Mouse (Mus musculus): Measurements from ENCODE around the gene Icam2. TPM values are rescaled to one million over a fixed set of nuclear protein-coding genes. Genes with fewer than 3 reads are reported as not detected.
A peak's percentile ranks its signal among the peaks of the same experiment; 100 is the strongest.

Icam2 gene
- total and polyA plus RNA-seq, 3 experiments: 15.3 to 40.1 (median 26.7) TPM

DNA sequence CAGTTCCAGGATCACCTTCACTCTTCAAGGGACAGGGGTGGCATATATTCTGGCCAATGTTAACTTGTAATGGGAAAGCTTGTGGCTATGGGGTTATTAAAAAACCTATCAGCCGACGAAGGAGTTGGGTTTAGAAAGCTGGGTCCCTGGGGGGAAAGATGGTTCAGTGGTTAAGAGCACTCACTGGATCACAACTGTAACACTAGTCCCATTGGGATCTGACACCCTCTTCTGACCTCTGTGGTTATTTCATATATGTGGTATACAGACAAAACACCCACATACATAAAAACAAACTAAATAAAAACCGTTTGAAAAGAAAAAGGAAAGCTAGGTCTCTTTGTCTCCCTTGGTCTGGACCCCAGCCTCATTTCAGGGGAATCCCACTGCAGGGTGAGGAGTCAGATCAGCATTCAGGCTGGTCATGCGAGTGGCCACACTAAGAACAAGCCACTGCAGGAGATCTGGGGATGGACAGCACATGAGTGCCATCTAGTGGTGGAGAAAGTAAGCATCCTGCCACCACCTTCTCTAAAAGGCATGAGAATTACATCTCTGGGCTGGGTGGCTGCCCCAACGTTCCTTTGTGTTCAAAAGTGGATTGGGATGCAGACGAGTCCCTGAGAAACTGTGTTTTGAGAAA lies 3.8 kb upstream of the Icam2 start:
- in situ Hi-C loops (cut with MboI; ENCODE audit: low pct_ligation_motif_present, low pct_unique_long_range_greater_than_20kb, low sequenced_read_pairs): loop anchor here (5.0 kb wide), 1 partner anchor 64 kb away; no protein-coding TSS in a partner anchor
- peaks cover 3 to 24% of the 10 kb centered on the region in 2 experiments; a peak in 2 of 4 replicates for H3K4me1 ChIP-seq (ENCODE audit: control insufficient read depth in 1 of 2, insufficient read depth in 2 of 2)

GRCm38 (mm10) chr11:106390757-106391156 lies 2.9 kb upstream of the Icam2 start:
- dilution Hi-C loops (cut with MboI; ENCODE audit: extremely low pct_ligation_motif_present, extremely low pct_unique_long_range_greater_than_20kb, low sequenced_read_pairs): no loop called here
- Histone ChIP-seq H3K27me3 (replicated peaks) (no peaks in the 10 kb centered on the region), H3K79me2 (replicated peaks; ENCODE audit: control insufficient read depth, extremely low read depth, insufficient read depth, poor library complexity, severe bottlenecking) (no peaks in the 10 kb centered on the region; the same call in 1 of the 2 replicates), H3K4me1 (ENCODE audit: control insufficient read depth in 1 of 2, insufficient read depth in 2 of 2) (peaks cover 7 to 32% of the 10 kb centered on the region in 2 experiments; a peak in 3 of 4 replicates), H3K9me3 (replicated peaks; ENCODE audit: low read length) (no peaks in the 10 kb centered on the region), H3K9ac (ENCODE audit: insufficient read depth, low read depth) (no peak overlapping the region), H3K4me2 (ENCODE audit: insufficient read depth, low read depth, poor library complexity, severe bottlenecking) (no peak overlapping the region), H3K36me3 (replicated peaks in 1 of 2; ENCODE audit: control insufficient read depth in 1 of 2, insufficient read depth in 1 of 2, low read length in 1 of 2) (peaks cover 21 to 42% of the 10 kb centered on the region in 2 experiments), H3K4me3 (replicated peaks in 1 of 3; ENCODE audit: low read depth in 2 of 3, low read length in 2 of 3, poor library complexity in 1 of 3) (no peak overlapping the region), H3K27ac (ENCODE audit: insufficient read depth, low read depth) (no peak overlapping the region)
- TF ChIP-seq SIN3A (IDR thresholded peaks at IDR 0.05; ENCODE audit: low read length) (no peak), TCF12 (IDR thresholded peaks at IDR 0.05; ENCODE audit: low read depth, low read length) (no peak), USF2 (conservative IDR thresholded peaks at IDR 0.05; ENCODE audit: low read depth, low read length) (no peak), JUN (IDR thresholded peaks at IDR 0.05; ENCODE audit: insufficient read depth, low read depth, low read length) (no peak), IRF4 (IDR thresholded peaks at IDR 0.05; ENCODE audit: low read depth, low read length) (no peak), NRF1 (IDR thresholded peaks at IDR 0.05; ENCODE audit: low read depth, low read length) (no peak)
- in situ Hi-C loops (cut with MboI; ENCODE audit: low pct_ligation_motif_present, low pct_unique_long_range_greater_than_20kb, low sequenced_read_pairs): loop anchor here (5.0 kb wide), 1 partner anchor 63 kb away; no protein-coding TSS in a partner anchor
- no peak for DNase-seq (ENCODE audit: extremely low read depth)

More for the DNA sequence above, 3.8 kb upstream of the Icam2 start:
- TF ChIP-seq BHLHE40 (IDR thresholded peaks at IDR 0.05; ENCODE audit: low read depth, low read length) (peak; percentile 62; the same call in 1 of the 2 replicates), POLR2AphosphoS2 (IDR thresholded peaks at IDR 0.05; ENCODE audit: low read depth, low read length) (peak; percentile 51; the same call in 1 of the 2 replicates), EP300 (IDR thresholded peaks at IDR 0.05; ENCODE audit: low read length) (no peak), MAX (IDR thresholded peaks at IDR 0.05; ENCODE audit: low read length) (peak; percentile 61), ZKSCAN1 (IDR thresholded peaks at IDR 0.05; ENCODE audit: borderline replicate concordance, low read depth, low read length) (peak; percentile 69), MXI1 (IDR thresholded peaks at IDR 0.05; ENCODE audit: low read depth, low read length) (0 out of 2 replicates have a peak, but pooled peaks have one; percentile 27), IRF4 (IDR thresholded peaks at IDR 0.05; ENCODE audit: low read depth, low read length) (peak; percentile 69), ZC3H11A (IDR thresholded peaks at IDR 0.05; ENCODE audit: low read depth, low read length) (peak; percentile 11; the same call in 1 of the 2 replicates), SMC3 (IDR thresholded peaks at IDR 0.05; ENCODE audit: low read depth, low read length) (peak; percentile 88), MYC (IDR thresholded peaks at IDR 0.05; ENCODE audit: low read depth, low read length) (peak; percentile 61; the same call in 1 of the 2 replicates), POLR2A (IDR thresholded peaks at IDR 0.05; ENCODE audit: low read depth, low read length) (no peak; the same call in 1 of the 2 replicates), TCF12 (IDR thresholded peaks at IDR 0.05; ENCODE audit: low read depth, low read length) (0 out of 2 replicates have a peak, but pooled peaks have one; percentile 54), NRF1 (IDR thresholded peaks at IDR 0.05; ENCODE audit: low read depth, low read length) (no peak), GABPA (IDR thresholded peaks at IDR 0.05; ENCODE audit: insufficient replicate concordance, low read depth, low read length) (no peak), RAD21 (IDR thresholded peaks at IDR 0.05; ENCODE audit: low read depth, low read length) (peak; percentile 97), JUND (conservative IDR thresholded peaks at IDR 0.05; ENCODE audit: low read depth, low read length) (0 out of 2 replicates have a peak, but pooled peaks have one; percentile 14), ELF1 (IDR thresholded peaks at IDR 0.05; ENCODE audit: low read depth, low read length) (peak; percentile 14; the same call in 1 of the 2 replicates), RCOR1 (conservative IDR thresholded peaks at IDR 0.05; ENCODE audit: low read depth, low read length) (no peak), ZMIZ1 (IDR thresholded peaks at IDR 0.05; ENCODE audit: low read depth, low read length) (peak; percentile 16; the same call in 1 of the 2 replicates), CTCF (conservative IDR thresholded peaks at IDR 0.05 in 1 of 2, IDR thresholded peaks at IDR 0.05 in 1 of 2; ENCODE audit: low read depth in 2 of 2, low read length in 2 of 2) (peak; percentile 96 to 98), NELFE (IDR thresholded peaks at IDR 0.05; ENCODE audit: low read depth, low read length) (peak; percentile 63), MEF2A (IDR thresholded peaks at IDR 0.05; ENCODE audit: borderline replicate concordance, low read depth, low read length) (peak; percentile 45; the same call in 1 of the 2 replicates)
- Histone ChIP-seq H3K79me2 (replicated peaks; ENCODE audit: control insufficient read depth, extremely low read depth, insufficient read depth, poor library complexity, severe bottlenecking) (no peaks in the 10 kb centered on the region; the same call in 1 of the 2 replicates), H3K4me2 (ENCODE audit: insufficient read depth, low read depth, poor library complexity, severe bottlenecking) (no peak overlapping the region), H3K27ac (ENCODE audit: insufficient read depth, low read depth) (no peak overlapping the region), H3K4me3 (replicated peaks in 1 of 3; ENCODE audit: low read depth in 2 of 3, low read length in 2 of 3, poor library complexity in 1 of 3) (no peak overlapping the region), H3K27me3 (replicated peaks) (no peaks in the 10 kb centered on the region), H3K36me3 (replicated peaks in 1 of 2; ENCODE audit: control insufficient read depth in 1 of 2, insufficient read depth in 1 of 2, low read length in 1 of 2) (peaks cover 29 to 50% of the 10 kb centered on the region in 2 experiments), H3K9me3 (replicated peaks; ENCODE audit: low read length) (no peaks in the 10 kb centered on the region), H3K9ac (ENCODE audit: insufficient read depth, low read depth) (no peak overlapping the region)
- dilution Hi-C loops (cut with MboI; ENCODE audit: extremely low pct_ligation_motif_present, extremely low pct_unique_long_range_greater_than_20kb, low sequenced_read_pairs): no loop called here
- DNase-seq (ENCODE audit: extremely low read depth): peak; percentile 89
